In the genomic region with DNA sequence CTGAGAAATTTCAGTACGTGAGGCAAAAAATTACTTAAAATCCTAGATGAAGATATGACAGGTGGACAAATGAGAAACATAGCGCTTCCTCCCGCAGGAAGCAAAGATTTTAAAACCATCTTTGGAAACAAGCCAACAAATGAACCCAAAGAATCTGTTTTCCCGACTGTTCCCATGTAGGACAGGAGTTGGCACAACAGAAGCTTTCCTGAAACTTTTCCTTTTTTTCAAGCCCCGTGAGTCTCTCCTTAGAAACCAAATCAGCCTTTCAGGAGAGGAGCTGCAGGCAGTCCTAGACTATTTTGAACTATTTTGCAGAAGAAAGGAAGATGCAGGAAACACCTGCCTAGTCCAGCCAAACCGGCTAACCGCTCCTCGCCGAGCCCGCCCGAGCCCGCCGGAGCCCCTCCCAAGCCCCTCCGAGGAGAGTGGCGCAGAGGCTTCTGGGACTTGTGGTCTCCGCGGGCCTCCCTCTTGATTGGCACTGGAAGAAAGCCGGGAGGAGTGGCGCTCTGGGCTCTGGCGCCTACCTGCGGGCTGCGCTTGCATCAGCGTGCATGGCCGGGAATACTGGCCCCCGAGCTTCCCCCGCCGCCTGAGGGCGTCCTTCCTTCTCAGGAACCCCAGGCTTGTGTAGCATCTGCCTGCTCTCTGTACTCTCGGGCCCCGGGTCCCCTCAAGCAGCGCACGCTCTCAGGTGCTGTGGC, we compare ENCODE assay signal across 8 mouse cellular contexts. TPM values are rescaled to one million over a fixed set of nuclear protein-coding genes. Genes with fewer than 3 reads are reported as not detected.
DNase-seq lines count a peak whose midpoint lies in the region; ATAC-seq and TF ChIP-seq lines count a peak whose summit lies in the region.

A gene (plus strand): TSS at position 490 of the 707 bp plus-strand sequence.

- no peak within 1 kb of the TSS for H3K27ac ChIP-seq in kidney, adult 2 months (ENCODE audit: insufficient read depth, low read depth, low read length)
- no peak within 1 kb of the TSS for H3K27ac ChIP-seq in limb, embryonic 11.5 days (replicated peaks; ENCODE audit: low read depth, low read length)
- H3K27ac ChIP-seq in midbrain, embryonic 13.5 days = no peak within 1 kb of the TSS

- DNase-seq in adrenal gland, postnatal 14 days = peak; percentile 77
- DNase-seq in embryo, embryonic 11.5 days (ENCODE audit: low read depth, low spot score) = peak; percentile 67
- DNase-seq in kidney, adult 2 months = peak; percentile 64
- peak; percentile 89 for DNase-seq in limb, embryonic 11.5 days (ENCODE audit: low spot score)
- peak; percentile 35 for DNase-seq in spleen, adult 12 weeks (ENCODE audit: low spot score)

- peak; percentile 91 for ATAC-seq in granulocyte monocyte progenitor cell, adult 5-6 weeks (replicated peaks; ENCODE audit: poor library complexity, severe bottlenecking)
- ATAC-seq in limb, embryonic 11.5 days (ENCODE audit: insufficient number of reproducible peaks, low FRiP score, low TSS enrichment, low read depth) = peak; percentile 98
- ATAC-seq in midbrain, embryonic 13.5 days = peak; percentile 100
- ATAC-seq in monocyte, adult 5-6 weeks (replicated peaks; ENCODE audit: insufficient number of reproducible peaks, low FRiP score, low TSS enrichment, poor library complexity, severe bottlenecking) = no peak

- no peaks in the 10 kb centered on the region for H3K9me3 ChIP-seq in limb, embryonic 11.5 days (ENCODE audit: control insufficient read depth, low read length)
- no peaks in the 10 kb centered on the region for H3K9me3 ChIP-seq in midbrain, embryonic 13.5 days

- no peak; the same call in 1 of the 2 replicates for TF ChIP-seq CTCF in kidney, adult 2 months (conservative IDR thresholded peaks at IDR 0.05; ENCODE audit: insufficient read depth, insufficient read length, low read depth, low read length)

- peak within 1 kb of the TSS; percentile 49 for H3K4me3 ChIP-seq in kidney, adult 2 months (ENCODE audit: insufficient read depth, low read depth, low read length)
- peak within 1 kb of the TSS; percentile 50 for H3K4me3 ChIP-seq in limb, embryonic 11.5 days (ENCODE audit: low read depth, low read length)
- peak within 1 kb of the TSS; percentile 54 for H3K4me3 ChIP-seq in midbrain, embryonic 13.5 days (replicated peaks)

- no peak for TF ChIP-seq POLR2A in kidney, adult 2 months (IDR thresholded peaks at IDR 0.05; ENCODE audit: low read depth, low read length)

- no peaks in the 10 kb centered on the region for H3K4me1 ChIP-seq in kidney, adult 2 months (ENCODE audit: control insufficient read depth, insufficient read depth, low read length)
- no peaks in the 10 kb centered on the region for H3K4me1 ChIP-seq in limb, embryonic 11.5 days (ENCODE audit: control insufficient read depth, insufficient read depth, low read length)
- H3K4me1 ChIP-seq in midbrain, embryonic 13.5 days (replicated peaks) = 0 out of 2 replicates have a peak, but pooled peaks cover 3% of the 10 kb centered on the region

- peak within 1 kb of the TSS; percentile 64 for H3K4me2 ChIP-seq in limb, embryonic 11.5 days (ENCODE audit: low read depth, severe bottlenecking)
- peak within 1 kb of the TSS; percentile 67 for H3K4me2 ChIP-seq in midbrain, embryonic 13.5 days (replicated peaks)

- peak within 1 kb of the TSS; percentile 65 for H3K9ac ChIP-seq in limb, embryonic 11.5 days (ENCODE audit: low read length)
- H3K9ac ChIP-seq in midbrain, embryonic 13.5 days (replicated peaks) = peak within 1 kb of the TSS; percentile 57

- 1% methylated on average over 32 of the region's 32 CpGs for WGBS in kidney, adult 2 months
- WGBS in limb, embryonic 11.5 days = 3% methylated on average over 32 of the region's 32 CpGs
- WGBS in midbrain, embryonic 13.5 days = 2% methylated on average over 32 of the region's 32 CpGs

- H3K36me3 ChIP-seq in kidney, adult 2 months (ENCODE audit: control insufficient read depth, insufficient read depth, low read length) = no peaks in the 10 kb centered on the region
- H3K36me3 ChIP-seq in limb, embryonic 11.5 days (ENCODE audit: control insufficient read depth, insufficient read depth, low read length) = no peaks in the 10 kb centered on the region
- no peaks in the 10 kb centered on the region for H3K36me3 ChIP-seq in midbrain, embryonic 13.5 days

- H3K27me3 ChIP-seq in kidney, adult 2 months (replicated peaks; ENCODE audit: control insufficient read depth, insufficient read depth, low read length) = no peaks in the 10 kb centered on the region
- H3K27me3 ChIP-seq in limb, embryonic 11.5 days (ENCODE audit: control insufficient read depth, insufficient read depth, low read length) = peaks cover 7% of the 10 kb centered on the region; the same call in 1 of the 2 replicates
- peaks cover 7% of the 10 kb centered on the region; the same call in 1 of the 2 replicates for H3K27me3 ChIP-seq in midbrain, embryonic 13.5 days

RNA-seq across cellular contexts. Expression of the gene that starts here (rescaled TPM):
- total RNA-seq in adrenal gland, postnatal 14 days (2021) = 0.34 and 0.41 TPM in 2 replicates
- 2.2 and 3.1 TPM in 2 replicates for total RNA-seq in granulocyte monocyte progenitor cell, adult 5-6 weeks (2014; fragmentation: Nextera tagmentation)
- 2.1 and 2.4 TPM in 2 replicates for total RNA-seq in granulocyte monocyte progenitor cell, adult 5-6 weeks (2017)
- 0.03 and 0.15 TPM in 2 replicates for polyA plus RNA-seq in kidney, adult 2 months (2012; rRNA removed)
- polyA plus RNA-seq in limb, embryonic 11.5 days (2014; fragmentation: Nextera tagmentation; extraction: Ambion mirVana) = 0.54 and 0.67 TPM in 2 replicates
- 0.62 and 0.73 TPM in 2 replicates for polyA plus RNA-seq in midbrain, embryonic 13.5 days (2015; fragmentation: Nextera tagmentation; extraction: Ambion mirVana)
- total RNA-seq in monocyte, adult 5-6 weeks (2017) = 0.19 TPM in 1 of 3 replicates, not detected in the others

Comparison
In these comparisons a context has a peak if more than half of its experiments do, and no peak if none do; other contexts are left out.
1. Peak in DNase-seq in adrenal gland, postnatal 14 days; RNA of the gene not detected or under 1 TPM.
2. Peak in DNase-seq and H3K4me3 ChIP-seq in kidney, adult 2 months; RNA of the gene not detected or under 1 TPM.
3. Peak in DNase-seq, ATAC-seq, H3K4me3 ChIP-seq, H3K9ac ChIP-seq and H3K4me2 ChIP-seq in limb, embryonic 11.5 days; RNA of the gene not detected or under 1 TPM.
4. Peak in ATAC-seq, H3K4me3 ChIP-seq, H3K9ac ChIP-seq and H3K4me2 ChIP-seq in midbrain, embryonic 13.5 days; RNA of the gene not detected or under 1 TPM.
5. DNase-seq: peak in every context shown above with its lines; median percentile 89 in limb, embryonic 11.5 days; 77 in adrenal gland, postnatal 14 days; 67 in embryo, embryonic 11.5 days; 64 in kidney, adult 2 months; 35 in spleen, adult 12 weeks.